Mouse (Mus musculus) cerebellum, adult 11 months (tissue): Measurements from ENCODE around the gene Ckap2l.

Experiments used
- DNase-seq: peaks from one replicate; pipeline ENCODE4 v3.0.0; 2022

Ckap2l gene

DNA sequence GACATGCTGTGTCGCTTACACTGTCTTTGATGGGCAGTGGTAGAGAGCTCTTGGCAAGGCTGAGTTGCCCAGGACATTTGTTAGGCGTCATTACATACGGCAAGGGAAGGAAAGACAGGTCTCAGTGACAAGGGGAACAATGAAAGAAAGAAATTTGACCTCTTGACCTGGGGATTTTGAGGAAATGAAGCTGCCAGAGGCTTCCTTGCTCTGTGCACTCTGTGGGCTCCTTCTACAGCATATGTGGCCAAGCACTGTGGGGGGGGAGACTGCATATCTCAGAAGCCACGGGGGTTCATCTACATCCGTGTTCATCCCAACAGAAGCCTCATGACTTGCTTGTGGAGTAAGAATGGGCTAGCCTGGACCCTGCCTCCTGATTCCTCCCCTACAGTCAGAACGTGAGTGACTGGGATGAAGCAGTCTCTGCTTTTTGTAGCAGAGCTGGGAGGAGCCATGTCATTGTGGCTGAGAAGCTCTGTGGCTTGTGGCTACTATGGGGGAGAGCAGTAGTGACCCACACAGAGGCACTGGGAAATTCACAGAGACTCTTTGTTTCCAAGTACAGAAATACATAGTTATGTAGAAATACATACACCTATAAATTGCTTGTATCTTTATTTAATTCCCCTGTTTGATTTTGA, 35.7 kb downstream of the Ckap2l start:
- DNase-seq, result no peak

DNA sequence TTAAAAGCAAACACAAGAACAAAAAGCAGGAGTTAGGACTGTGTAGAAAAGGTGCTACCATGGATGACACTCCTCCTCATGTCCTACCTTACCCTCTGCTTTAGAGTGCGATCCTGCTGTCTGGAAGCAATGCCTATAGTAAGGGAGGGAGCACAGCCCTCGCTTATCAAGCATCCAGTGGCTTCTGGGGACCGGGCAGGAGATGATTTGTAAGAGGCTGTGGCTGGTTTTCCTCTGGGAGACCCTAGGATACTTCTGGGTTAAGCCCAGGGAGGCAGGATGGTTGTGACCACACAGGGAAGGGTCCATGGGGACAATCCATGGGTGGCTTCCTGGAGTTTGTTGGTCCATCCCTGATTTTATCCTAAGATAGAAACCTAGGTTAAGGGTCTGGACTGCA, 36.4 kb downstream of the Ckap2l start:
- DNase-seq, result no peak

DNA sequence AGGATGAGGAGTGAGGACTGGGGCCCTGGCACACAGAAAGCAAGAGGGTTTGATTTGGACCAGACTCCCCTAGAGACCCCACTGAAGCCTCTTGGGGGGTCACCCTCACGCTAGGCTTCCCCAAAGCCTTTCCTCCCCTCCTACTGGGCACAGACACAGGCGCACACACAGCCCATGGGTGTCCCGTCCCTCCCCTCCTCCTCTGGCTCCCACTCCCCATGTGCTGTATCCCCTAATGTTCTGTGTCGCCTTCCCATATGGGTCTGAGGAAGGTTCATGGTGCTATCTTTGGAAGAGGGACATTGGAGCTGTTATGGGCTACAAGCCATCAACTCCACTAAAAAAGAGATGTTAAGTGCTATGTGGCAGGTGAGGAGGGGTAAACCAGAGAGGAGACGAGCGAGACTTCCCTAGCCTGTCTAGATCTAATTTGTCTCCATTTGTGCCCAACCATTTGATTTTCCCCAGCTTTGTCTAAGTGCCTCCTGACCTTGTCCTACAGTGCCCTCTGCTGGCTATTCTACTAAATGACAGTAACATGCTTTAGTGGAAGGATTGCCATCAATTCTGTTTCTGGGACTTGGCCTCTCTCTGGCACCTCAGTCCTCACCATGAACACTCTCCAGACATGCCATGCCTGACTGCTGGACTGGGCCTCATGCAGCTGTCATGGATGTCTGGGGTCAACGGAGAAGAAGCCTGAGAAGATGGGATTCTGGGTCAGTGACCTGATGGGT, 38.4 kb downstream of the Ckap2l start:
- peak; percentile 57 for DNase-seq

DNA sequence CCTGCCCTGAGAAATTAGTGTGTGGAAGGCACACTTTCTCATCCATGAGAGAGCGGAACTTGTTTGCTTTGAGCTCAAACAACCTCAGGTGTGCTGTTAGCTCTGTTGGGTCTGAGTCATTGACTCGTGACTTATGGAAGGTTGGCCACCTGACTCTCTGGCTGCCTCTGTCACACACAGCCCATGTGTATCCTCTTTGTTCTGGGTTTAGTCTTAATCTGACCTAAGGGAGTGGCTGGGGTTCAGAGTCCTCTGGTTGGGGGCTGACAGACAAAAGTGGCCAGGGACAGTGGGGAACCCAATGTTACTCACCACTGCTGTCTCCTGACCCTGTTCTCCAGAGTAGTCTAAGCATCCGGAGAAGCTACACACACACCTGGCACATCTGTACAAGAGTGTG, 39.0 kb downstream of the Ckap2l start:
- DNase-seq, result no peak

DNA sequence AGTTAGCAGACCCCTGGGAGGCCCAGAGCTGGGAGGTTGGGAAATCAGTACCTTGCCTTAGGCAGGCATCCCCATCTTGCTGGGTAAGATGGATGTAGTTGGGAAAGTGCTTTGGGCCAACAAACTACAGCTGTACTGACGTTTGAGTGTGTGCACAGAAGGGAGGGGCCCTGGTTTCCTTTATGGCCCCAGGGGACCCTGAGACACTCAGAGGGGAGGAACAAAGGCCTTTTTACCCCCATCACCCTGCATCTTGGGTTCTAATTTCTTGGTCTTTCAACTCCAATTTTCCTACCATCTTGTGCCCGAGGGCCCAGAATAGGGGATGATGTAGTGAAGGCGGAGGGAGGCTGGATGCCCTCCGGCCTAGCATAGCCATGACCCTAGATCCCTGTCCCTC, 41.0 kb downstream of the Ckap2l start:
- DNase-seq, result no peak

DNA sequence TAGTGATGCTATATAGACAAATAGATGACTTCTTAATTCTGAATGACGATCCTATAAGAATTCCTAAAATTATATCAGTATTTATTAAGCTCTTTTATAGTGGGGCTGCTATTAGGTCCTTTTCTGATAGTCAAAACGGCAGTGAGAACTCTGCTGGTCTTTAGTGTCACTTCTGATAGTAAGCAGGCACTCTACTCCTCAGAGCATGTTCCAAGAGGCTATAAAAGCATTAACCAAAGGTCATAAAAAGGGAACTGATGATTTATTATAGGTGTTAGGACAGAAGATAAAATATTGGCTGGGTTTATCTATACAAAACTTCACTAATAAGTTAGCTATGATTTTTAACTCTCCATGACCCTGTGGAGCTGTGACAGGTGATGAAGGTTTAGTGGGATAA, 42.9 kb downstream of the Ckap2l start:
- DNase-seq, result no peak

DNA sequence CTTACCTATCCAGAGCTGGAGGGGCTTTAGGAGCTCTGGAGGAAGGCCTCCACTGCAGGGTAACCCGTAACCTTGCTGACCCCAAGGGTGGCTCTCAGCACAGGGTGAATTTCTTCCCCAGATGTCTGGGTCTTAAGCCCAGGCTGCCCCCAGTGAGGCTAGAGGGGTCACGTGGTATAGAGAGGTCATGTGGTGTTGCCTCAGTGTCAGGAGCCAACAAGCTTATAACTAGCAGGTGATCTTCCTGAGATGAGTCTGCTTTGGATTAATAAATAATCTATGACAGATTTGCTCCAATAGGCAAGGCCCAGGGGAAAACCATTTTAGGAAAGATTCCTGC, 43.4 kb downstream of the Ckap2l start:
- DNase-seq, result no peak

DNA sequence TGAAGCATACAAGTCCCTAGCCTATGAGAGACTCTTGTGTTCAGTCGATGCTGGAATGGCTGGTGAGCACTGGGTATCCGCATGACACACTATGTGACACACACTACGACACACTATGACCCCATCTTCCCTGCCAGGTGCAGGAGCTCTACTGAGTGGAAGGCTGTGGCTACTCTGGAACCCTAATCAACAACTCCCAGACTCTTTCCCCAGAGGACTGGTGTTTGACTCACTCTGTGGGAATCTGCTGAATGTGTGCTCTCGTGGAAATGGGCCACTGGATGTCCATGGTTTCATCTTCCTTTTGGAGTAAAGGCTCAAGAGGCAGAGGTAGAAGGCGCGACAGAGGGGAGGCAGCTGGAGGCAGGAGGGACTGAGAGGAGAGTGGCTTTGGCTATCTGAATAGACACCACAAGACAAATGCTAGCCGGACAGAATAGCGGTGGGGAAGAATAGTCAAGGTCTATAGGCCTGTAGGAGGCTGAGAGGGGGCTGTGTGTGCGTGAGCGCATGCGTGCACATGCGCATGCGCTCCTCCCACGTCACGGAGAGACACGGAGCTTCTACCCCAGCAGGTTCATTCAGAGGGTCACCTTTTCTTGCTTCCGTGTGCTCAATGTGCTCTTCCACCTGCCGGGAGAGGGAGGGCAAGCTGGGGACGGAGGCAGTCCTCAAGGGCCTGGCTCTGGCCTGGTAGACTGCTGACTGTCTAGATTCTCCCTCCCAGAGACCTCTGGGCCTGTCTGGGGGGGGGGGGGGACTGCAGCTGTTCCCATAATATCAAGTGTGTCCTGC, 44.0 kb downstream of the Ckap2l start:
- DNase-seq, result no peak

DNA sequence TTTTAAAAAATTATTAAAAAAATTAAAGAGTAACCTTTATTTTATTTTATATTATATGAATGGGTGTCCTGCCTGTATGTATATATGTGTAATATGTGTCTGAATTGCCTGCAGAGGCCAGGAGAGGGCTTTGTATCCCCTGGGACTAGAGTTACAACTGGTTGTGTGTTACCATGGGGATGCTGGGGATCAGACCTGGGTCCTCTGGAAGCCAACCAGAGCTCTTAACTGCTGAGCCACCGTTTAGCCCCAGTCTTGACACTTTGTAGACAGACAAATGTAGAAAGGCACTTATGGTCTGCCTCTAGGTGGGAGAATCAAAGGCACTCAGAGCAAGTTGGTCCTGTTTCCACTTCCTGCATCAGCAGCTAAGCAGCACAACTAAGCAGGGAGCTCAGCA, 47.7 kb downstream of the Ckap2l start:
- DNase-seq, result no peak

DNA sequence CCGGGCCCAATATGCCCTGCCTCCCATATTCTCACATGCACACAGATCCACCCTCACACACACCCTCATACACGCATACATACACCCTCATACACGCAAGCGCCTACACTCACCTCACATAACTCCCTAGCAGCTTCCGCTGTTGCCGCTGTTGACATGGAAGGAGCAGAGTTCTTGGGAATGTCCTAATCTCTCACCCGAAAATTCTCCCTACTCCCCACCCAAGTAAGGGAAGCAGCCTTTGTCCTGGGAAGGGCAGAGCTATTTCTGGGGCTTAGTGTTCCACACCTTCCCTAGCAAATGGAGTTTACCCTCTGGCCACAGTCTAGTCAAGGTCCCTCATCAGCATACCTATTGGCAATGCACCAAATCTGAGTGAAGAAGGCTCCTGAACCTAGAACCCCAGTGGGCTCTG, 49.3 kb downstream of the Ckap2l start:
- no peak for DNase-seq

DNA sequence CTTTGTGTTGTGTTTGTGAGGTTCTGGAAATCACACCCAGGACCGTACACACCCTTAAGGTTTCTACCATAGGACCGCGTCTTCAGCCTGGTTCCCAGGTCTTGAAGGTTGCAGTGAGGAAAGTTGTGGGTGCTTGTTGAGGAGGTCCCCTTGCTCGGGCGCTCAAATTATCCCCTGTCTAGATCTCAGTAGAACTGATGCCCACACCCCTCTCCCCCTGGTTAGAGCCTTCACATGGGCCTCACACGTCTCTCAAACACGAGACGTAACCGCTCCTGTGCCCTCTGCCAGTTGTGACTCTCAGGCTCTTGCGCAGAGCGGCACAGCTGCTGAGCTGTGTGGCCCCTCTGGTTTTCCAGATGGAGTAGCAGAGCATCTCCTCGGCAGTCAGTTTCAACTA, 50.1 kb downstream of the Ckap2l start:
- DNase-seq, result no peak

DNA sequence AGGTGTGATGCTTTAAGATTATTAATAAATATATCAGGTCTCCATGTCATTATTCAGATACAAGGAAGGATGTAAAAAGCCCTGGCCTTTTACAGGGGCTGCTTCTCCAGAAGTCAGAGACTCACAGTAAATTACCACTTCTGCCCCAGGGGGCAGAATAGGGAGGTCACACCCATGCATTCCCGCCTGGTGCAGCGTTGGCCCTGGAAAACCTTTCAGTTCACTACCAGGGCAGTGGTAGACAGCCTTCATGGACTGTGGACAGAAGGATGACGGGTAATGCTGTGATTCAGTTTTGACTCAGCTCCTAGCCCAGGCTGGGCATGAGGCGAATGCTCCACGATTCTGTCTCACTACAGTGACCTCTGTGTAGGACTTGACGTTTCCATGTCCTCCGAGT, 50.6 kb downstream of the Ckap2l start:
- DNase-seq, result no peak

DNA sequence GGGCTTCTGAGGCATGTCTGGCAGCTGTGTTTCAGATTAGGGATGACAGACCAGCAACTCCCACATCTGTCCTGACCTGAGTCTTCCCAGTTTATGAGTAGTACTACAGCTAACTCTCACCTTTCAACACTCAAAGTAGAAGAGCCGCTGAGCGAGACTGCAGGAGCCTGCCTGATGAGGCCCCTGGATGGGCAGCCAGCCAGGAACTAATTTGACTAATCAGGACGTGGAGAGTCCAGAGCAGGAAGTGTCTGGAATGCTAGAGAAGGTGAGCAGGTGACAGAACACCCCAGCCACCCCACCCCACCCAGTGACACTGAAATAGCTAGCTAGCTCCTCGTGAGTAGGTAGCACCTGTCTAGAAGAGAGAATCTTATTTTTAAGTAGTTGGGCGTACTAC, 51.4 kb downstream of the Ckap2l start:
- no peak for DNase-seq

DNA sequence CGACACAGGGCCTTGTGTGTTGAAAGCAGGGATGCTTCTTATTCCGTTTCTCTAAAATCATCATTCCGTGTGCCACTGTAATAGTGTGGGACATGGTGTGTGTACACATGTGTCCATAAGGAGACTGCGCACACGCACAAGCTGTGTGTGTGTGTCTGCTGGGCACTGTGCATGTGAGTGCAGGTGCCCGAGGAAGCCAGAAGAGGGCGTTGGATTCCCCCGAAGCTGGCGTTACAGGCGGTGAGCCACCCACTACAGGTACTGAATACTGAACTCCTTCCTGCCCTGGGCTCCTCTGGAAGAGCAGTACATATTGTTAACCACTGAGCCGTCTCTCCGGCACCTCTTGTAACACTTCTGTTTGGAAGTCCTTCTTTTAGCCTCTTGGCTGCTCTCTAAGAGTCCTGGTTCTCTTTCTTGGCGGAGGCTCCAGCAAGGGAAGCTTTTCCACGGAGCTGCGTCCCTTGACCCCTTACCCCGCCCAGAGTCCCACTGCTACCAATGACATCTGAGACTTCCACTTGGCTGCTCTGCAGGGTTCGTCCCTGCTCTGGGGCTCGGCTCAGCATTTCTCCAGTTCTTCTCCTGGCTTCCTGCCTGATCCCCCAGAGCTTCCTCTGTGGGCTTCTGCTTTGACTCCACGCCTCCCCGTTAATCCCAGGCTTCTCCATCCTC, 52.4 kb downstream of the Ckap2l start:
- no peak for DNase-seq

DNA sequence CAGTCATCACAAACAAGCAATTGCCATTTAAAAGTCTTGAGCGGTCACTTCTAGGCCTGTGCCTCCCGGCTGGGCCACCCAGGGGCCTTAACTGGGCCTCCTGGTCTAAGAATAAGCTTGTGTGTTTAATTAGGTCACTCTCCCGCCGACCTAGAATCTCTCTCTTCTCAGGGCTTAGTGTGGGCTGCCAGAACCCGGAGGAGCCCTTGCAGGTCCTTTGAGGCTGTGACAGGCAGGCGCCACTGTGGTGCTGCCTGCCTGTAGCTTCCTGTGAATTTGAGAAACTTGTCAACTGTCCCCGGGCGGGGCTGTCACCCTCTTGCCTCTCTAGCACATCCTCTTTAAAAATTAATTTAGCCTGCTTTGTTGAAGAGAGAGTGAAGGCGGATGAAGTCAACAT, 53.2 kb downstream of the Ckap2l start:
- DNase-seq, result peak; percentile 19

DNA sequence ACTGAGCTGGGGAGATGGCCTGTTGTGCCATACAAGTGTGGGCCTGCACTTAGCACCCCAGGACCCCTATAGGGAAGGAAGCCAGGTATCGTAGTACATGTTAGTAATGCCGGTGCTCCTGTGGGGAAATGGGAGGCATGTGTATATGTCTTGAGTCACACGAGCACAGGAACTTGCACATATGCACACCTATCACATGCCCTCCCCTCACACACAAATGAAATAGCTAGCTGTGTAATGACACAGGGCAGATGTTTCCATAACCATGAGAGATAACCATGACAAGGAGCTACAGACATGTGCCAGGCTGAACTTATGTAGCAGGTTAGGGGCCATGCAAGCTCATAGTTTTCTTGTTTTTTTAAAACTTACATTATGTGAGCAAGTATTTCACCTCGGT, 54.0 kb downstream of the Ckap2l start:
- no peak for DNase-seq

DNA sequence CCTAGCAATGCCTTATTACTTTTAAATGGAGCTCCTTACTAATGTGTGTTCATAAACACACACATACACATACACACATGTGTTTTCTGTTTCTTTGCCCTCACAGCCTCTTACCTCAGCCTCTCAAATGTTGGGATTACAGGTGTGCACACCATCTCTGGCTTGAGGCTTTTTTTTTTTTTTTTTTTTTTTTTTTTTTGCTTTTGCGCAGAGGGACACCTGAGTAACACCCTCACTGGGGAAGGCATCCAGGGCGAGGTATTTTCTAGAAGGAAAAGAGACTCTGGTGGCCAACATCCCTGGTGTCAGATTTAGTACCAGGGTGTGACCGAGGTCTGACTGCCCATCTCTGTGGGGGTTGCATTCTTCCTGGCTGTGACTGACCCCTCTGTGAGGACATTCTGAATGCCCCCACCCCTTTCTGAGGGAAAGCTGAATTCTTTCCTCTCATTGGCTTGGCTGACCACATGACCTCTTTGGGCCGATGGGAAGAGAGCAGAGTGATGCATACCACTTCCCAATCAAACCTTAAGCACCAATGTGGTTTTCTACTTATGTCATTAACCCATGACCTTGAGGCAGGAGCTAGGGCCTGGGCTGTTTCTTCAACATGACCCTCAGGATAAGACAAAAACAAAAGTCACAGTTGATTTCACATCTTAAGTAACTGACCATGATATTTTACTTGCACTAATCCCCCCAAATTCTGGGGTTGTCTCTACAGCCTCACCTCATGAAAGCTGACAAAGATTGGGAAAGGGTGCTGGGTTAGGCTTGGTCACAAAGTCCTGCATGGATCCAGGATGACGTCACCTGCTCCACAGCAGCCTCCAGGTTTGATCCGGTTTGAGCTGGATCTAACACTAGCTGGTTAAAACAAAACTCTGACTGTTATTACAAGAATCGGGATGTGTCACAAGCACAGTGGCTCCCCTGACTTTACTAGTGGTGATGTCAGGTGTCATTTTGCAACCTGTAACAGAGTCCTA, 54.9 kb downstream of the Ckap2l start:
- no peak for DNase-seq

DNA sequence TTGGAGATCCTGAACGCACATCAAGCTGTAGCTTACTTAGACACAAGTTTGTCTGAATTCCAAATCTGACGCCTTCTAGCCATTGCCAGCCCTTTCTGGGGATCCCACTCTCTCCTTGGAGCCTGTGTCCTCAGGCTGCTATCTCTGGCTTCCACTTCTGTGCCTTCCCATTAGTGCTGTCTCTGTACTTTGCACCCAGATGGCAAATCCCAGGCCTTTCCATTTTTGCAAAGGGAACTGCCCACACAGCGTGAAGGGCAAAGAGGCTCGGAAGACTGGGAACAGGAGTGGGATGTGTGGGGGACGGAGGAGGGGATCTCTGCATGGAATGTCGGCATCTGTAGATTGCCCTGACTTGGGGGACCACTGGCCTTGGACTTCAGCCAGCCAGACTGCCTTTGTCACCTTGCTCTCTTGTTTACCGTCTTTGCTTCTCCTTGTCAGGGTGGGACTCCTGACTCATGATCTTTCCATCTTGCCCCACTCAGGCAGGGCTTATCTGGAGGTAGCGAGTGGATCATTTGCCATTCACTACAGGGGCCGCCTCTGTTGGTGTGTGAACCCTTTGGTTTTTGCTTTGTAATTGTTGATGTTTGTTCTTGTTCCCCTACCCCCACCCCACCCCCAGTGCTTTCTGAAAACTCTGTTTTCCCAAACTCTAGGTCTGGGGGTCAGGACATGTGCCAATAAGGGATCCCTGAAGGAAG, 56.1 kb downstream of the Ckap2l start:
- DNase-seq, result no peak

DNA sequence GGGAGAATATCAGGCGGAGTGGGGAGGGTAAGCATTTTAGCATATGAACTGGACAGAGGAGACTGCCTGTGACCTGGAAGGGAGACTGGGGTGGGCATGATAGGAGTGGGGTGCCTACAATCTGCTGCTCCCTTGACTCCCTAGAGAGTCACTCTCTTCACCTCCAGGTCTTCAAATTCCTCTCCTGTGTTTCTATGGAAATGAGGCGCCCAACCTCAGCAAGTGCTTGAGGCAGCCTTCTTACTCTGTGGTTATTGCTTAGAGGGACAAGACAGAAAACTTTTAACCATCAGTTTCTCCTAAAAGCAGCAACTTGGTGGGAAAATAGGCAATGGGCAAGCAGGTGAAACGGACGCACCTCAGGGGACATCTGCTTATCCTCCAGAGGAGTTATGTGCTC, 60.5 kb downstream of the Ckap2l start:
- DNase-seq, result no peak

DNA sequence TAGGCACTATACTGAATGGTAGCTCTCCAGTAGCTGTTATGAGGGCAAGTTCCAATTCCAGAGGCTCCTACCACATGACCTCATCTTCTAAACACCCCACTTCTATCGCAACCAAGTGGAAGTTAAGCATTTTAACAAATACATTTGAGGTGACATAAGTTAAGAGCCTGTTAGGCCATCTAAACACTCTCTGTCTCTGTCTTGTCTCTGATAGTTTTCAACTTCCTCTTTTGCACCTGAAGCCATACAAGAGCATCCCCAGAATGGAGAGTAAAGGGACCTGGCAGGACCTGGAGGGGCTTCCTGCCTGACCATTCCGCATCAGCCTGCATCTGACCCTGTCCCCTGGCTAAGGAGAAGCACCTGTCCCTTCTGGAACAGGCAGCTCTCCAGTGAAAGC, 62.3 kb downstream of the Ckap2l start:
- no peak for DNase-seq

DNA sequence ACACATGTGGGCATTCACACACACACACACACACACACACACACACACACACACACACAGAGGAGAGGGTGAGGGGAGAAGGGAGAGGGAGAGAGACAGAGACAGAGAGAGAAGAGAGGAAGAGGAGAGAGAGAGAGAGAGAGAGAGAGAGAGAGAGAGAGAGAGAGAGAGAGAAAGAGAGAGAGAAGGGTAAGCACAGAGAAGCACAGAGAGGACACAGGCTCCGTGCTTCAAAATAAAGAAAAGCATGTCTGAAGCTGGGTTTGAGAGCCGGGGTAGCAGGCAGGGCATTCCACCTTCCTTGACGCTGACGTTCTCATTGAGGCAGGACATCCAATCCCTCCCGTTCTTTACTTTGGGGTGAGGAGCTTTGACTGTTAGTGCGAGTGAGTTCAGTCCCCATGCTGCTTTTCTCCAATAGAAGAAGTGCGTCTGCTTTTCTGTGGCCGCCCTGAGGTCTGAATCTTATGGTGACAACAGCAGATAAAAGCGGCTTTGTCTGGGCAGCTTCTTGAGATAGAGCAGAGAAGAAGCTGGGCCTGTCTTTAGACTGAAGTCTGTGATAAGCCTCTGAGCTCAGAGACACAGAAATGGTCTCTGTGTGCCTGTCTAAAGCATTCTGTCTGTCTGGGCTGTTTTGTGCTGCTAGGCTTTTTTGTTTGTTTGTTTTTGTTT, 63.1 kb downstream of the Ckap2l start:
- DNase-seq, result no peak
